Mouse (Mus musculus): ENCODE results near the gene Ghitm.
A peak's percentile ranks its signal among the peaks of the same experiment; 100 is the strongest.
"Not testable (repeated sequence)": the region's sequence is repeated elsewhere in the genome, so short reads cannot be mapped to it uniquely, and the experiment has no call there.

The Ghitm gene

GRCm38 (mm10) chr14:37135127-37135593 lies at the start of gene Ghitm:
TSS of gene Ghitm (minus strand) at chr14:37135272.
- peak; percentile 98 for DNase-seq (ENCODE audit: low spot score in 2 of 2)

GRCm38 (mm10) chr14:37184871-37185270 lies 49.8 kb upstream of the Ghitm start:
- DNase-seq (ENCODE audit: low spot score in 2 of 2): no peak

- DNase-seq (ENCODE audit: low spot score in 2 of 2): no peak
These were observed 39.4 kb upstream of the Ghitm start for GRCm38 (mm10) chr14:37174484-37174883.

GRCm38 (mm10) chr14:37165266-37165926 lies 30.3 kb upstream of the Ghitm start:
- DNase-seq (ENCODE audit: low spot score in 2 of 2): no peak

- no peak for DNase-seq (ENCODE audit: low spot score in 2 of 2)
These were observed 29.4 kb upstream of the Ghitm start for GRCm38 (mm10) chr14:37164392-37165032.

GRCm38 (mm10) chr14:37163277-37163956 lies 28.3 kb upstream of the Ghitm start:
- no peak for DNase-seq (ENCODE audit: low spot score in 2 of 2)

GRCm38 (mm10) chr14:37154391-37154790 lies 19.3 kb upstream of the Ghitm start:
- DNase-seq (ENCODE audit: low spot score in 2 of 2): no peak

GRCm38 (mm10) chr14:37139051-37139710 lies 4.1 kb upstream of the Ghitm start:
- no peak for DNase-seq (ENCODE audit: low spot score in 2 of 2)

- not testable (repeated sequence) for DNase-seq (ENCODE audit: low spot score in 2 of 2)
These were observed 2.5 kb upstream of the Ghitm start for GRCm38 (mm10) chr14:37137596-37137995.

- no peak for DNase-seq (ENCODE audit: low spot score in 2 of 2)
These were observed 1.0 kb upstream of the Ghitm start for GRCm38 (mm10) chr14:37136110-37136509.

- no peak for DNase-seq (ENCODE audit: low spot score in 2 of 2)
These were observed 599 bp upstream of the Ghitm start for GRCm38 (mm10) chr14:37135671-37136070.

- peak in 1 of 2 experiments; percentile 15 for DNase-seq (ENCODE audit: low spot score in 2 of 2)
These were observed 557 bp downstream of the Ghitm start for GRCm38 (mm10) chr14:37134304-37135126.

GRCm38 (mm10) chr14:37127652-37128051 lies 7.4 kb downstream of the Ghitm start:
- DNase-seq (ENCODE audit: low spot score in 2 of 2): no peak

- DNase-seq (ENCODE audit: low spot score in 2 of 2): no peak
These were observed 15.8 kb downstream of the Ghitm start for GRCm38 (mm10) chr14:37119233-37119632.

GRCm38 (mm10) chr14:37113922-37114321 lies 21.1 kb downstream of the Ghitm start, which contains the start of gene 2610528A11Rik:
TSS of gene 2610528A11Rik (minus strand) at chr14:37114022.
- no peak for DNase-seq (ENCODE audit: low spot score in 2 of 2)

- DNase-seq (ENCODE audit: low spot score in 2 of 2): no peak
These were observed 22.1 kb downstream of the Ghitm start for GRCm38 (mm10) chr14:37112931-37113330.

GRCm38 (mm10) chr14:37111371-37111770 lies 23.7 kb downstream of the Ghitm start:
- DNase-seq (ENCODE audit: low spot score in 2 of 2): no peak

- no peak for DNase-seq (ENCODE audit: low spot score in 2 of 2)
These were observed 24.6 kb downstream of the Ghitm start for GRCm38 (mm10) chr14:37110456-37110855.

- no peak for DNase-seq (ENCODE audit: low spot score in 2 of 2)
These were observed 25.1 kb downstream of the Ghitm start for GRCm38 (mm10) chr14:37109975-37110374.

GRCm38 (mm10) chr14:37109460-37109859 lies 25.6 kb downstream of the Ghitm start:
- DNase-seq (ENCODE audit: low spot score in 2 of 2): no peak

GRCm38 (mm10) chr14:37105846-37106245 lies 29.2 kb downstream of the Ghitm start:
- DNase-seq (ENCODE audit: low spot score in 2 of 2): no peak

Measured in frontal cortex, postnatal 25 days (tissue).